Mouse (Mus musculus): ENCODE measurements around the gene Gstm3. TPM values are rescaled to one million over a fixed set of nuclear protein-coding genes. Genes with fewer than 3 reads are reported as not detected.

Gstm3 gene
- total RNA-seq, 2 experiments from 2014 or later = not detected

- peak in 1 of 2 experiments; percentile 59 for DNase-seq (ENCODE audit: low spot score in 2 of 2)
- intact Hi-C loops (cut with DNase I) = no loop called here
Measured at GRCm38 (mm10) chr3:107935268-107935667, 33.8 kb downstream of the Gstm3 start.

GRCm38 (mm10) chr3:107932128-107932527 lies 37.0 kb downstream of the Gstm3 start:
- DNase-seq (ENCODE audit: low spot score in 2 of 2) = no peak
- intact Hi-C loops (cut with DNase I) = no loop called here

GRCm38 (mm10) chr3:107931670-107932069 lies 37.4 kb downstream of the Gstm3 start, which contains the start of gene Gstm7:
TSS of gene Gstm7 (minus strand) at chr3:107931817.
- intact Hi-C loops (cut with DNase I) = loop anchor here (2.0 kb wide), 2 partner anchors 87 to 215 kb away; partner anchors contain the start of gene Gnai3
- peak; percentile 95 to 98 for DNase-seq (ENCODE audit: low spot score in 2 of 2)

DNA sequence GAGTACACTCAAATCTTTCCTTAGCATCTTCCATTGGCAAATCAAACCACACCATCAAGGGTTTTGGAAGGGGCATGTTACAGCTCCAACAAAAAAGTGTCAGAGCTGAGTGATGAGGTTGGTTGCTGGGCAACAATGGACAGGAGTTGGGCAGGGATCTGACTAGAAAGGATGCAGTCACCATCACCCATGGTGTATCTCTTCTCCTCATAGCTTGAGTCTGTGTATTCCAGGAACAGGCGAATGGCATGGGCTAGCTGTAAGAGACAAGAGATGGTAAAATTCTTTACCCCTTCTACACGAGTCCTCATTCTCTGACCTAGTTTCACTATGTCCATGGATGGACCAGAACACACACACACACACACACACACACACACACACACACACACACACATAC lies 37.9 kb downstream of the Gstm3 start:
- intact Hi-C loops (cut with DNase I) = loop anchor here (2.0 kb wide), 2 partner anchors 88 to 216 kb away; partner anchors contain the start of gene Gnai3
- no peak for DNase-seq (ENCODE audit: low spot score in 2 of 2)

DNA sequence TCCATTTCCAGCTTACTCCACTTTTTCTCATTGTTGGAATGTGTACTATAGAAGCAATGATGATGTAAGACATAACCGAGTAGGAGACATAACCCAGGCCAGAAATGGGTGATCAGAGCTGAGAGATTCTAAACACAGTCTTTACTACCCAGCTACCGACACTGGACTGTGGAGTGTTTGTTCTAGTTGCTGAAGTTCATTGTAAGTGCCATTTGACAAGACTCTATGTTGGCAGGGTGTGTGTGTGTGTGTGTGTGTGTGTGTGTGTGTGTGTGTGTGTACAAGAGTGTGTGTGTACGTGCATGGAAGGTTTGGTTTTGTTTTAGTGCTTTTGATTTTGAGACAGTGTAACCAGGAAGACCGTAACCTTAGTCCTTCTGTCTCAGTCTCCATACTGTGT lies 39.4 kb downstream of the Gstm3 start:
- intact Hi-C loops (cut with DNase I) = loop anchor here (2.0 kb wide), 2 partner anchors 89 to 217 kb away; partner anchors contain the start of gene Gnai3
- no peak for DNase-seq (ENCODE audit: low spot score in 2 of 2)

- intact Hi-C loops (cut with DNase I) = no loop called here
- no peak for DNase-seq (ENCODE audit: low spot score in 2 of 2)
Measured at GRCm38 (mm10) chr3:107929243-107929642, 39.8 kb downstream of the Gstm3 start.

- intact Hi-C loops (cut with DNase I) = no loop called here
- no peak for DNase-seq (ENCODE audit: low spot score in 2 of 2)
Measured at GRCm38 (mm10) chr3:107928691-107929090, 40.4 kb downstream of the Gstm3 start.

- intact Hi-C loops (cut with DNase I) = no loop called here
Measured at GRCm38 (mm10) chr3:107927841-107928240, 41.2 kb downstream of the Gstm3 start.

DNA sequence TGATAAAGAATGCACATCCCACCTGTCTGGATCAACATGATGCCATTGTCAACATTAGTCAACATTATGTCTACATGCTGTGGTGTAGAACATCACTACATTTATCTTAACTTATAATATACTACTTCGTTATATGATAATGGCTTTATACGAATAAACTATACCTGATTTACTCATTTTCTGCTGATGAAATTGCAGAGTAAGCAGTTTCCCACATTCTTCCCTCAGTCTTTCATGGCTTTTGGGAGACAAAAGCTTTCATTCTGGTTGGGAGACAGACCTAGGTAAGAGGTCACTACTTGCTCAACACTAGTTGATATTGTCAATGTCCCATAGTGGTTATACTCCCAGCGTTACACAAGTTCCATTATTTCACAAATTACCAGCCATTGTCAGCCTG lies 43.7 kb downstream of the Gstm3 start:
- intact Hi-C loops (cut with DNase I) = no loop called here
- DNase-seq (ENCODE audit: low spot score in 2 of 2) = no peak

More at GRCm38 (mm10) chr3:107927841-107928240, 41.2 kb downstream of the Gstm3 start:
- no peak for DNase-seq (ENCODE audit: low spot score in 2 of 2)

DNA sequence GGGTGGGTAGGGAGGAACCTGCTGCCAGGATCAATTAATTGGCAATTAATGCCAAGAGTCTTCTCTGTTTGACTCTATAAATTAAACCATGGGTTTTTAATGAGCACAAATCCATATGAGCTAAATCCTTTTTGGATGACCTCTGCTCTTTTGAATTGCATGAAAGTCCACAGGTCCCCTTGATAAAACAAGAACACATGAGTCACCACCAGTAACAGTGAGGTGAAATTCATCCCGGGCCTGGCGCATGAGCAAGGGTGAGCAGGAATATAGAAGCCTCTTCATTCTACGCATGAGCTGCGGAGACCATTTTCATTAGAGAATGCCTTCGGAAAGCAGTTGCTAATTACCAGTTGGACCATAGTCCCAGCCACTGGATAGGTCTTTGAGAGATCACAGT lies 48.7 kb downstream of the Gstm3 start:
- no peak for DNase-seq (ENCODE audit: low spot score in 2 of 2)
- intact Hi-C loops (cut with DNase I) = no loop called here

- intact Hi-C loops (cut with DNase I) = loop anchor here (1.0 to 5.0 kb wide), 3 partner anchors 51 to 221 kb away; partner anchors contain the start of gene Ahcyl1
- peak; percentile 66 to 75 for DNase-seq (ENCODE audit: low spot score in 2 of 2)
Measured at GRCm38 (mm10) chr3:107917783-107918408, 51.2 kb downstream of the Gstm3 start.

- intact Hi-C loops (cut with DNase I) = loop anchor here (5.0 kb wide), 2 partner anchors 145 to 220 kb away; partner anchors contain the start of gene Ahcyl1
- no peak for DNase-seq (ENCODE audit: low spot score in 2 of 2)
Measured at GRCm38 (mm10) chr3:107917097-107917496, 52.0 kb downstream of the Gstm3 start.

- no peak for DNase-seq (ENCODE audit: low spot score in 2 of 2)
- intact Hi-C loops (cut with DNase I) = loop anchor here (5.0 kb wide), 2 partner anchors 146 to 219 kb away; partner anchors contain the start of gene Ahcyl1
Measured at GRCm38 (mm10) chr3:107916674-107917073, 52.4 kb downstream of the Gstm3 start.

Other genes starting within 250 kb of the Gstm3 start
- 10 to 100 TPM; 10.7 to 11.2 TPM for gene Csf1, start 208.8 kb downstream of the Gstm3 start, total RNA-seq (2021)
- gene Eps8l3, start 92.1 kb downstream of the Gstm3 start, total RNA-seq (2021) = not detected
- 100 to 1,000 TPM; 234 to 260 TPM for gene Gstm5, start 73.5 kb downstream of the Gstm3 start, total RNA-seq (2021)
- gene Gstm7, start 37.5 kb downstream of the Gstm3 start, total RNA-seq (2021) = 10 to 100 TPM; 89.9 to 93.5 TPM
- 1 to 10 TPM; 4.0 to 5.0 TPM for gene Gstm6, start 25.5 kb downstream of the Gstm3 start, total RNA-seq (2021)
- 1 to 10 TPM; 3.1 to 4.3 TPM for gene Gstm2, start 17.2 kb upstream of the Gstm3 start, total RNA-seq (2021)
- 100 to 1,000 TPM; 225 to 239 TPM for gene Gstm1, start 48.7 kb upstream of the Gstm3 start, total RNA-seq (2021)
- gene Gstm4, start 75.6 kb upstream of the Gstm3 start, total RNA-seq (2021) = 10 to 100 TPM in 1 of 2 experiments, 1 to 10 TPM in 1; 9.1 to 10.7 TPM
- 10 to 100 TPM; 48.1 to 50.3 TPM for gene Ampd2, start 117.4 kb upstream of the Gstm3 start, total RNA-seq (2021)
- gene Gnat2, start 123.5 kb upstream of the Gstm3 start, total RNA-seq (2021) = not detected
- 10 to 100 TPM; 25.6 to 27.7 TPM for gene Gnai3, start 176.9 kb upstream of the Gstm3 start, total RNA-seq (2021)
- 10 to 100 TPM; 18.1 to 19.4 TPM for gene Gpr61, start 185.6 kb upstream of the Gstm3 start, total RNA-seq (2021)
- 10 to 100 TPM; 68.7 to 72.9 TPM for gene Amigo1, start 217.1 kb upstream of the Gstm3 start, total RNA-seq (2021)
- gene Cyb561d1, start 231.9 kb upstream of the Gstm3 start, total RNA-seq (2021) = 10 to 100 TPM; 17.4 to 17.9 TPM
- gene Atxn7l2, start 241.7 kb upstream of the Gstm3 start, total RNA-seq (2021) = 10 to 100 TPM; 24.0 to 24.2 TPM